Mouse (Mus musculus) kidney, adult 2 months (tissue): ENCODE measurements around the gene Wee2. TPM values are rescaled to one million over a fixed set of nuclear protein-coding genes. Genes with fewer than 3 reads are reported as not detected.

Experiments
- DNase-seq: peaks from one replicate; pipeline ENCODE4 v3.0.0; 2021
- H3K27ac ChIP-seq: fragments of 200-500 bp; 2 replicates; pipeline ENCODE4 v1.5.1; 2012; ENCODE audit warnings: low read depth, low read length, control low read depth, inconsistent platforms; ENCODE audit not compliant: insufficient read depth
- H3K27me3 ChIP-seq: fragments of 200-500 bp; replicated peaks from 2 replicates; pipeline ENCODE4 v1.6.1; 2012; ENCODE audit warnings: mild to moderate bottlenecking, moderate library complexity, low read length, inconsistent platforms; ENCODE audit not compliant: control insufficient read depth, insufficient read depth
- H3K36me3 ChIP-seq: fragments of 200-500 bp; 2 replicates; pipeline ENCODE4 v1.6.1; 2012; ENCODE audit warnings: mild to moderate bottlenecking, moderate library complexity, low read length, inconsistent platforms; ENCODE audit not compliant: control insufficient read depth, insufficient read depth
- H3K4me1 ChIP-seq: fragments of 200-500 bp; 2 replicates; pipeline ENCODE4 v1.6.1; 2011; ENCODE audit warnings: low read length; ENCODE audit not compliant: control insufficient read depth, insufficient read depth
- H3K4me3 ChIP-seq: fragments of 200-500 bp; 2 replicates; pipeline ENCODE4 v1.5.1; 2011; ENCODE audit warnings: mild to moderate bottlenecking, low read depth, low read length, control low read depth; ENCODE audit not compliant: insufficient read depth
- CTCF ChIP-seq: fragments of 200-500 bp; conservative IDR thresholded peaks from 2 replicates; pipeline ENCODE4 v1.5.1; 2011; ENCODE audit warnings: low read depth, mild to moderate bottlenecking, control low read depth, low read length, moderate library complexity, mixed read lengths; ENCODE audit not compliant: insufficient read depth, insufficient read length
- POLR2A ChIP-seq: fragments of 200-500 bp; IDR thresholded peaks from one replicate; pipeline ENCODE4 v1.6.1; 2011; ENCODE audit warnings: low read depth, low read length, control low read depth
- WGBS: fragments of 180-500 bp; shearing (Covaris S2); methylation state at CpG from one replicate; pipeline ENCODE4 v1.1.7; 2018; 5-methylcytosine and 5-hydroxymethylcytosine counted together
- polyA plus RNA-seq: library from polyadenylated mRNA; depleted of rRNA; stranded (reverse); fragments of >200 nt; gene quantifications from 2 replicates; pipeline ENCODE4 v1.2.3, GENCODE M21; 2012

The Wee2 gene
- polyA plus RNA-seq, 1 experiment = not detected

DNA sequence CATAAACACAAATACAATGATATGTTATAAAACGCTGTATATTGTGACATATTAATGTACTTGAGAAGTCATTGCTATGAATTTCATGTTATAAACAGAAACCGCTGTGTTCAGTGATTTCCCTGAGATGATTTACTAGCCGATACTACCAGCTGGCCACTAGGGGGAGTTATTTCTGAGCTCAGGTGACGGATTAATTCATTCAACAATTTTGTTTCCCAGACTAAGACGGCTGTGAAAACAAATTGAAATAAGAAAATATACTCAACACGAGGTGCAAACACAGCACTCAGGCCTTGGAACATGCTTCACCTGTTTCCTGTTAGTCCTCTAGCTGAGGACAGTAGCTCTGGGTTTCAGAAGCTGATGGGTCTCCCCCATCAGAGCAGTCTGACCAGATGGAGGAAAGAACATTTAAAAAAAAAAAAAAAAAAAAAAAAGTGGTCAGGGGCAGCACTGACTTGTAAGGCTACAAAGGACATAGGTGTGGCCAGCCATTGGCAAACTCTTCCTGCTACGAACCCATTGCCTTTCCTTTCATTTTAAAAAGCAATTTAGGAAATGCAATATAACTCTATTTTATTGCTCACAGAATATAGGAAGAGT is 15.7 kb downstream of the Wee2 start:
- no peak for TF ChIP-seq CTCF
- no peak for TF ChIP-seq POLR2A
- DNase-seq = peak; percentile 25
- Histone ChIP-seq H3K27me3 (no peaks in the 10 kb centered on the region), H3K36me3 (no peaks in the 10 kb centered on the region), H3K27ac (no peak overlapping the region), H3K4me1 (no peaks in the 10 kb centered on the region), H3K4me3 (no peak overlapping the region)
- WGBS = 20% methylated on average over 7 of the region's 7 CpGs

GRCm38 (mm10) chr6:40465710-40466109 is 26.8 kb downstream of the Wee2 start:
- DNase-seq = no peak
- 49% methylated on average over 6 of the region's 6 CpGs for WGBS
- Histone ChIP-seq H3K27ac (no peak overlapping the region), H3K36me3 (no peaks in the 10 kb centered on the region), H3K4me3 (no peak overlapping the region), H3K4me1 (no peaks in the 10 kb centered on the region), H3K27me3 (no peaks in the 10 kb centered on the region)
- TF ChIP-seq CTCF (no peak), POLR2A (no peak)

GRCm38 (mm10) chr6:40470916-40471719 is 32.2 kb downstream of the Wee2 start, which contains the start of gene Ssbp1:
Gene Ssbp1, plus strand, starts transcription at chr6:40471352.
- peak; percentile 80 for TF ChIP-seq POLR2A
- TF ChIP-seq CTCF = no peak
- Histone ChIP-seq H3K36me3 (peaks cover 9% of the 10 kb centered on the region), H3K4me1 (peaks cover 3% of the 10 kb centered on the region; the same call in 1 of the 2 replicates), H3K27me3 (no peaks in the 10 kb centered on the region), H3K4me3 (peak within 1 kb of the TSS; percentile 83), H3K27ac (peak within 1 kb of the TSS; percentile 83)
- peak; percentile 97 for DNase-seq
- 1% methylated on average over 54 of the region's 54 CpGs for WGBS

GRCm38 (mm10) chr6:40471720-40472010 is 32.8 kb downstream of the Wee2 start:
- WGBS = under 1% methylated on average over 7 of the region's 7 CpGs
- TF ChIP-seq CTCF = no peak
- TF ChIP-seq POLR2A = no peak
- H3K27ac ChIP-seq = peak overlapping the region; percentile 83
- H3K4me1 ChIP-seq = peaks cover 3% of the 10 kb centered on the region; the same call in 1 of the 2 replicates
- no peaks in the 10 kb centered on the region for H3K27me3 ChIP-seq
- peaks cover 10% of the 10 kb centered on the region for H3K36me3 ChIP-seq
- peak overlapping the region; percentile 83 for H3K4me3 ChIP-seq
- DNase-seq = no peak

GRCm38 (mm10) chr6:40476132-40476531 is 37.2 kb downstream of the Wee2 start:
- WGBS = 73% methylated on average over 4 of the region's 4 CpGs
- Histone ChIP-seq H3K36me3 (peaks cover 15% of the 10 kb centered on the region), H3K4me1 (peaks cover 3% of the 10 kb centered on the region; the same call in 1 of the 2 replicates), H3K27ac (no peak overlapping the region), H3K27me3 (no peaks in the 10 kb centered on the region), H3K4me3 (no peak overlapping the region)
- TF ChIP-seq POLR2A (no peak), CTCF (no peak)
- DNase-seq = no peak

GRCm38 (mm10) chr6:40479705-40480104 is 40.8 kb downstream of the Wee2 start:
- H3K4me3 ChIP-seq = no peak overlapping the region
- H3K27ac ChIP-seq = no peak overlapping the region
- H3K4me1 ChIP-seq = no peaks in the 10 kb centered on the region
- TF ChIP-seq CTCF (no peak), POLR2A (no peak)
- no peaks in the 10 kb centered on the region for H3K27me3 ChIP-seq
- no peak for DNase-seq
- H3K36me3 ChIP-seq = peaks cover 18% of the 10 kb centered on the region
- 88% methylated on average over 1 of the region's 1 CpGs for WGBS

DNA sequence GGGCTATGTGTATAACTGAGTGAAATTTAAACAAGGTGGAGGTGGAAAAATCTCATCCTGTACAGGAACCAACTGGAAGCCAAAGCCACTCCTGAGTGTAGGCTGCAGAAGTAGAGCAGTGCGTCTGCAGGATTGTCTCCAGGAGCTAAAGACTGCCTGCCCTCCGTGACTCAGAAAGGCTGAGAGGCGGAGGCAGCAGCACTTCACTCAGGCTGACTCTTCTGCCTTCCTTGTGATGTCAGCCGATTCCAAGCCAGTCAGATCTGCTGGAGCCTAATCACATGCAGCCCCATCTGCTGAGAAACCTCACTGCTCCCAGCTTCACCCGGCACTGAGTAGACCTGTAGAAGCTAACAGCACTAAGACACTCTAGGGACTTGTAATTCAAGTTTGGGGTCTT is 43.4 kb downstream of the Wee2 start:
- no peak overlapping the region for H3K27ac ChIP-seq
- no peaks in the 10 kb centered on the region for H3K27me3 ChIP-seq
- no peak for DNase-seq
- TF ChIP-seq CTCF (no peak), POLR2A (no peak)
- WGBS = 97% methylated on average over 5 of the region's 5 CpGs
- H3K4me1 ChIP-seq = no peaks in the 10 kb centered on the region
- H3K36me3 ChIP-seq = peaks cover 9% of the 10 kb centered on the region
- no peak overlapping the region for H3K4me3 ChIP-seq
